Mouse (Mus musculus): Measurements from ENCODE around the gene Rhox2h.
"Not testable (repeated sequence)": the region's sequence is repeated elsewhere in the genome, so short reads cannot be mapped to it uniquely, and the experiment has no call there.

DNA sequence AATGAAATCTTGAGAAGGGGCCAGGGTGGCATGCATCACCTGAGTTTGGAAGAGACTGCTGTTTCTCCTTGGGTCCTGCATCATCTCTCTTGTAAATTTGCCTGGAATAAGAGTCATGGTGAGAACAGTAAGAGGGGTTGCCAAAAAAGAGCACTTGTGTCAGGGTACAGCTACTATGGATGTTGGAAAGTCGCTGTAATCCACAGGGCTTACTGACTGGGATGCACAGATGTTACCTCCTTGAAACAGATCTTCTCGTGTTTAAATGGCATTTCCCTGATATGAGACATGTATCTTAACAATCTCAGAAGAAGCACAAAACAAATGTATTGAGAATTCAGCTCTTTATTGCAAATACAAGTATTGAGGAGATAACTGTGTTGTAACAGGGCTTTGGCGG lies 4.4 kb downstream of the Rhox2h start, which contains the start of gene Rhox3h:
- TF ChIP-seq CTCF (IDR thresholded peaks at IDR 0.05; ENCODE audit: low read depth, low read length); POLR2A (IDR thresholded peaks at IDR 0.05; ENCODE audit: extremely low read depth, insufficient read depth, low read length): not testable (repeated sequence)
